In the genomic region with DNA sequence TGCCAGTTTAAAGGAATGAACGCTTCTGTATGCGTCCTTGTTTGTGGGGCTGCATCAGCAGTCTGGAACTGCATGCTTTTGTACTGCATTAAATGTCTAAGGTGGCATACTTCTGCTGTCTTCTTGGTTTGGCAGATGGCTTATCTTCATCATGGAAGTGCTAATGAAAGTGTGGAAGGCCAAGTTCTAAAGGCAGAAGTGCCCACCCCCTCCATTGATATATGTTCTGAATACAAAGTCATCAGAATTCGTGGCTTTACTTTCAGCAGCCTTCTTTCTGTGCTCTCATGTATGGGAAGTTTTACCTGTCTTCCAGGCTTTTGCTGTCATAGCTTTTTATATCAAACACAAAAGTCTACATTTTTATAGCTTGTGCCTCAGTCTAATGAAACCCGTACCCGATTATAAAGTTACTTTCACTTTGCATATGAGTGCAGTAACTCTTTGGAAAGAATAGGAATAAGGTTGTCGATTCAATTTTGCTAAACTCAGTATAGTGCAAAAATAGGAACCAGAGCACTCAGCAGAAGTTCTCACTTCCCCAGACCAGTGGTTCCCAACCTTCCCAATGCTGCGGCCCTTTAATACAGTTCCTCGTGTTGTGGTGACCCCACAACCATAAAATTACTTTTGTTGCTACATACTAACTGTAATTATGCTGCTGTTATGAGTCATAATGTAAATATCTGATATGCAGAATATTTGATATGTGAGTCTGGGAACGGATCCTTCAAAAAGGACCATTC, we compare ENCODE assay signal across 9 mouse cellular contexts. TPM values are rescaled to one million over a fixed set of nuclear protein-coding genes. Genes with fewer than 3 reads are reported as not detected.
A peak's percentile ranks its signal among the peaks of the same experiment; 100 is the strongest.
DNase-seq lines count a peak whose midpoint lies in the region; ATAC-seq and TF ChIP-seq lines count a peak whose summit lies in the region.
"Had no signal": no experiment of that assay in that cellular context is flagged by ENCODE, and none has a peak within 500 bp of the region (broad histone marks: within the 10 kb centered on the region; RNA-seq: fewer than 3 reads in every experiment).

No protein-coding gene starts in this region.

- 84% methylated on average over 9 of the region's 9 CpGs for WGBS in hindbrain, embryonic 11.5 days
- 86% methylated on average over 9 of the region's 9 CpGs for WGBS in hindbrain, embryonic 10.5 days
- 67% methylated on average over 9 of the region's 9 CpGs for WGBS in heart, embryonic 16.5 days

- no peaks in the 10 kb centered on the region for H3K36me3 ChIP-seq in hindbrain, embryonic 11.5 days (ENCODE audit: control insufficient read depth, insufficient read depth, low read length)
- H3K36me3 ChIP-seq in hindbrain, embryonic 10.5 days, result peaks cover 7% of the 10 kb centered on the region; the same call in 1 of the 2 replicates
- peaks cover 0 to 34% of the 10 kb centered on the region in 2 experiments; a peak in 2 of 4 replicates for H3K36me3 ChIP-seq in MEL (ENCODE audit: control insufficient read depth in 1 of 2, insufficient read depth in 2 of 2, low read length in 2 of 2)
- H3K36me3 ChIP-seq in heart, embryonic 16.5 days (ENCODE audit: control insufficient read depth, insufficient read depth), result peaks cover 3% of the 10 kb centered on the region; the same call in 1 of the 2 replicates

- no peaks in the 10 kb centered on the region for H3K27me3 ChIP-seq in hindbrain, embryonic 11.5 days (ENCODE audit: control insufficient read depth, insufficient read depth, low read length)
- H3K27me3 ChIP-seq in hindbrain, embryonic 10.5 days (ENCODE audit: insufficient read depth, poor library complexity, severe bottlenecking), result no peaks in the 10 kb centered on the region
- no peaks in the 10 kb centered on the region for H3K27me3 ChIP-seq in MEL (ENCODE audit: control insufficient read depth in 1 of 2, insufficient read depth in 2 of 2, low read length in 2 of 2)
- no peaks in the 10 kb centered on the region for H3K27me3 ChIP-seq in heart, embryonic 16.5 days (ENCODE audit: control insufficient read depth, insufficient read depth, low read length)

- no peak for DNase-seq in hindbrain, embryonic 11.5 days (ENCODE audit: low spot score)
- DNase-seq in hindbrain, embryonic 10.5 days (ENCODE audit: low spot score), result no peak
- peak; percentile 61 for DNase-seq in MEL (ENCODE audit: low read depth, low spot score)
- no peak for DNase-seq in right cerebral cortex, postnatal 4 days
- DNase-seq in urinary bladder, adult 18-20 months (ENCODE audit: low spot score in 2 of 2), result no peak
- DNase-seq in ovary, postnatal 10 days (ENCODE audit: low spot score), result no peak

- H3K9me3 ChIP-seq in hindbrain, embryonic 11.5 days (ENCODE audit: control insufficient read depth, low read length), result no peaks in the 10 kb centered on the region
- H3K9me3 ChIP-seq in hindbrain, embryonic 10.5 days, result no peaks in the 10 kb centered on the region
- no peaks in the 10 kb centered on the region for H3K9me3 ChIP-seq in MEL (replicated peaks; ENCODE audit: insufficient read depth, low read length)
- H3K9me3 ChIP-seq in heart, embryonic 16.5 days (replicated peaks; ENCODE audit: control insufficient read depth, low read length), result no peaks in the 10 kb centered on the region

- H3K79me2 ChIP-seq in MEL (ENCODE audit: control insufficient read depth, insufficient read depth, low read length, poor library complexity), result peaks cover 55% of the 10 kb centered on the region

- ATAC-seq in hindbrain, embryonic 11.5 days (ENCODE audit: low FRiP score), result no peak
- ATAC-seq in heart, embryonic 16.5 days (replicated peaks; ENCODE audit: extremely low read depth, insufficient read depth, low FRiP score), result no peak
- peak; percentile 9; the same call in 1 of the 2 replicates for ATAC-seq in megakaryocyte, adult 5-6 weeks (ENCODE audit: poor library complexity, severe bottlenecking)
- ATAC-seq: activated CD4-positive, CD25-positive, alpha-beta regulatory T cell, adult 4 months had no signal

- no peak; the same call in 1 of the 2 replicates for TF ChIP-seq RAD21 in MEL (IDR thresholded peaks at IDR 0.05; ENCODE audit: low read depth, low read length)

- no peak for TF ChIP-seq POLR2A in MEL (IDR thresholded peaks at IDR 0.05; ENCODE audit: control insufficient read depth in 1 of 2, insufficient read depth in 1 of 2, low read depth in 1 of 2, low read length in 2 of 2, poor library complexity in 1 of 2)

- H3K4me1 ChIP-seq in hindbrain, embryonic 11.5 days (replicated peaks; ENCODE audit: control insufficient read depth, insufficient read depth, low read length), result no peaks in the 10 kb centered on the region; the same call in 1 of the 2 replicates
- H3K4me1 ChIP-seq in hindbrain, embryonic 10.5 days (replicated peaks), result peaks cover 38% of the 10 kb centered on the region
- H3K4me1 ChIP-seq in MEL (ENCODE audit: control insufficient read depth in 1 of 2, insufficient read depth in 2 of 2, low read length in 2 of 2), result peaks cover 9 to 25% of the 10 kb centered on the region in 2 experiments
- peaks cover 19% of the 10 kb centered on the region for H3K4me1 ChIP-seq in heart, embryonic 16.5 days (ENCODE audit: control insufficient read depth, insufficient read depth, low read length)

- H3K9ac ChIP-seq in hindbrain, embryonic 11.5 days (ENCODE audit: low read depth, low read length), result no peak overlapping the region
- H3K9ac ChIP-seq in MEL (ENCODE audit: control insufficient read depth, low read depth, low read length, poor library complexity, severe bottlenecking), result peak overlapping the region; percentile 89
- peak overlapping the region; percentile 52 for H3K9ac ChIP-seq in heart, embryonic 16.5 days (ENCODE audit: low read length)

- H3K27ac ChIP-seq in hindbrain, embryonic 11.5 days (ENCODE audit: low read depth, low read length), result no peak overlapping the region
- H3K27ac ChIP-seq in hindbrain, embryonic 10.5 days, result no peak overlapping the region
- H3K27ac ChIP-seq in MEL (ENCODE audit: control insufficient read depth, low read depth, low read length), result peak overlapping the region; percentile 97
- H3K27ac ChIP-seq in heart, embryonic 16.5 days (ENCODE audit: low read length), result peak overlapping the region; percentile 14

- peak overlapping the region; percentile 14; the same call in 1 of the 2 replicates for H3K4me2 ChIP-seq in hindbrain, embryonic 11.5 days (replicated peaks; ENCODE audit: low read depth, low read length)
- peak overlapping the region; percentile 58 for H3K4me2 ChIP-seq in heart, embryonic 16.5 days (ENCODE audit: low read depth, low read length)

- peak in 1 of 2 experiments; percentile 23; a peak in 1 of 4 replicates for TF ChIP-seq EP300 in MEL (IDR thresholded peaks at IDR 0.05; ENCODE audit: low read depth in 1 of 2, low read length in 2 of 2)

- TF ChIP-seq CTCF in MEL (IDR thresholded peaks at IDR 0.05 in 2 of 3, conservative IDR thresholded peaks at IDR 0.05 in 1 of 3; ENCODE audit: control insufficient read depth in 1 of 3, insufficient read depth in 1 of 3, low read depth in 2 of 3, low read length in 3 of 3, poor library complexity in 1 of 3, severe bottlenecking in 1 of 3), result no peak

- no peak overlapping the region for H3K4me3 ChIP-seq in hindbrain, embryonic 11.5 days (ENCODE audit: low read depth, low read length)
- H3K4me3 ChIP-seq in hindbrain, embryonic 10.5 days, result no peak overlapping the region
- H3K4me3 ChIP-seq in MEL (ENCODE audit: control insufficient read depth in 1 of 2, insufficient read depth in 1 of 2, low read depth in 2 of 2, low read length in 2 of 2), result peak overlapping the region; percentile 63 to 85
- peak overlapping the region; percentile 41 for H3K4me3 ChIP-seq in heart, embryonic 16.5 days (ENCODE audit: low read length)

TF ChIP-seq in MEL, 35 proteins besides CTCF, POLR2A, EP300 and RAD21 (continues in another document):
- TF ChIP-seq ZNF384 (IDR thresholded peaks at IDR 0.05; ENCODE audit: low read depth, low read length) (no peak), ZKSCAN1 (IDR thresholded peaks at IDR 0.05; ENCODE audit: low read depth, low read length) (no peak), SIN3A (IDR thresholded peaks at IDR 0.05; ENCODE audit: low read length) (peak; percentile 31), CHD2 (IDR thresholded peaks at IDR 0.05; ENCODE audit: low read length) (no peak), RCOR1 (IDR thresholded peaks at IDR 0.05; ENCODE audit: low read depth, low read length) (no peak), USF1 (IDR thresholded peaks at IDR 0.05; ENCODE audit: low read depth, low read length) (no peak), TBP (IDR thresholded peaks at IDR 0.05; ENCODE audit: low read depth, low read length) (no peak), MXI1 (IDR thresholded peaks at IDR 0.05; ENCODE audit: low read depth, low read length) (peak; percentile 49; the same call in 1 of the 2 replicates), HCFC1 (IDR thresholded peaks at IDR 0.05; ENCODE audit: low read depth, low read length) (no peak), MYB (IDR thresholded peaks at IDR 0.05; ENCODE audit: low read depth, low read length) (no peak), POLR2AphosphoS5 (IDR thresholded peaks at IDR 0.05; ENCODE audit: borderline replicate concordance, low read depth, low read length) (no peak), CHD1 (IDR thresholded peaks at IDR 0.05; ENCODE audit: low read depth, low read length) (no peak; the same call in 1 of the 2 replicates), ELF1 (IDR thresholded peaks at IDR 0.05; ENCODE audit: low read depth, low read length) (no peak), MEF2A (IDR thresholded peaks at IDR 0.05; ENCODE audit: extremely low read depth, insufficient replicate concordance, low read depth, low read length, poor library complexity, severe bottlenecking) (no peak), TCF12 (IDR thresholded peaks at IDR 0.05; ENCODE audit: low read depth, low read length) (no peak), ZMIZ1 (IDR thresholded peaks at IDR 0.05; ENCODE audit: low read depth, low read length) (no peak), NELFE (IDR thresholded peaks at IDR 0.05; ENCODE audit: low read depth, low read length) (no peak), TAL1 (IDR thresholded peaks at IDR 0.05; ENCODE audit: low read length) (no peak), UBTF (IDR thresholded peaks at IDR 0.05; ENCODE audit: borderline replicate concordance, insufficient read depth, low read depth, low read length) (no peak), KAT2A (conservative IDR thresholded peaks at IDR 0.05; ENCODE audit: low read depth, low read length) (no peak)

RNA-seq across cellular contexts. Expression of gene Cd47, which starts 58.0 kb away (rescaled TPM):
- polyA plus RNA-seq in hindbrain, embryonic 11.5 days (2014; fragmentation: Nextera tagmentation; extraction: Ambion mirVana), result 76.5 and 83.4 TPM in 2 replicates
- polyA plus RNA-seq in hindbrain, embryonic 10.5 days (2016; fragmentation: Nextera tagmentation; extraction: Ambion mirVana), result 43.3 and 44.1 TPM in 2 replicates
- 57.5 and 86.6 TPM in 2 replicates for total RNA-seq in MEL (2012; rRNA removed)
- 10 to 100 TPM; 45.9 to 51.7 TPM for polyA plus RNA-seq in MEL (2012; ENCODE audit: insufficient read depth in 1 of 2, insufficient read length in 2 of 2, low read depth in 1 of 2, low replicate concordance in 2 of 2, missing spikeins in 1 of 2)
- polyA plus RNA-seq in heart, embryonic 16.5 days (2015; fragmentation: Nextera tagmentation; extraction: Ambion mirVana), result 76.3 and 93.0 TPM in 2 replicates
- 343 and 360 TPM in 2 replicates for total RNA-seq in megakaryocyte, adult 5-6 weeks (2015)
- total RNA-seq in megakaryocyte, adult 5-6 weeks (2017), result 145 and 164 TPM in 2 replicates

Comparison
In these comparisons a context has a peak if more than half of its experiments do, and no peak if none do; other contexts are left out.
1. H3K27ac ChIP-seq: peak in MEL (single experiment) and heart, embryonic 16.5 days (single experiment); none in hindbrain, embryonic 11.5 days (single experiment) and hindbrain, embryonic 10.5 days (single experiment).
2. H3K4me3 ChIP-seq: peak in MEL (2 of 2) and heart, embryonic 16.5 days (single experiment); none in hindbrain, embryonic 11.5 days (single experiment) and hindbrain, embryonic 10.5 days (single experiment).